Mouse (Mus musculus) gastrocnemius, postnatal 4 days (tissue): ENCODE results near the gene Sel1l2. TPM values are rescaled to one million over a fixed set of nuclear protein-coding genes. Genes with fewer than 3 reads are reported as not detected.
"Not testable (repeated sequence)": the region's sequence is repeated elsewhere in the genome, so short reads cannot be mapped to it uniquely, and the experiment has no call there.

ENCODE experiments used
- DNase-seq, 2 experiments: peaks; one replicate each; pipeline ENCODE4 v3.0.0; 2021 to 2022; ENCODE audit warnings: low spot score in 2 of 2, mixed read lengths in 2 of 2
- total RNA-seq, 2 experiments: library from RNA; stranded (reverse); gene quantifications; 2 replicates each; pipeline ENCODE4 v1.2.3; 2021

Sel1l2 gene
- total RNA-seq, 2 experiments from 2014 or later: not detected

- no peak for DNase-seq
These were observed 174.1 kb downstream of the Sel1l2 start for GRCm38 (mm10) chr2:140215415-140215814.

- no peak for DNase-seq
These were observed 174.9 kb downstream of the Sel1l2 start for GRCm38 (mm10) chr2:140214519-140215027.

GRCm38 (mm10) chr2:140203756-140204155, 185.8 kb downstream of the Sel1l2 start:
- DNase-seq: no peak

- no peak for DNase-seq
These were observed 186.9 kb downstream of the Sel1l2 start for GRCm38 (mm10) chr2:140202573-140202972.

- no peak for DNase-seq
These were observed 188.8 kb downstream of the Sel1l2 start for GRCm38 (mm10) chr2:140200713-140201112.

- not testable (repeated sequence) for DNase-seq
These were observed 203.8 kb downstream of the Sel1l2 start for GRCm38 (mm10) chr2:140185685-140186210.

Other genes starting within 250 kb of the Sel1l2 start
- gene Gm17374, start 237.7 kb downstream of the Sel1l2 start, total RNA-seq: not detected
- gene Esf1, start 219.1 kb downstream of the Sel1l2 start, total RNA-seq: 10 to 100 TPM; 16.9 to 20.6 TPM
- gene Ndufaf5, start 219.1 kb downstream of the Sel1l2 start, total RNA-seq: 10 to 100 TPM; 23.5 to 25.4 TPM
- 10 to 100 TPM; 17.3 to 17.4 TPM for gene Macrod2, start 5.6 kb upstream of the Sel1l2 start, total RNA-seq